Mouse (Mus musculus) embryonic fibroblast, embryonic 13.5 days (primary cell): ENCODE results near the gene Rph3a.

Experiments used
- CTCF ChIP-seq: IDR thresholded peaks from 2 replicates; pipeline ENCODE4 v1.5.1; 2011; ENCODE audit warnings: mild to moderate bottlenecking, control low read depth, low read length, moderate library complexity, borderline replicate concordance; ENCODE audit not compliant: insufficient read depth
- POLR2A ChIP-seq: IDR thresholded peaks from 2 replicates; pipeline ENCODE4 v1.6.1; 2011; ENCODE audit warnings: low read depth, mild to moderate bottlenecking, control low read depth, low read length, moderate library complexity

- TF ChIP-seq CTCF, result no peak
- TF ChIP-seq POLR2A, result no peak
Measured at GRCm38 (mm10) chr5:120923969-120924368, 85.9 kb downstream of the Rph3a start.
